Mouse (Mus musculus) spleen, adult 2 months (tissue): ENCODE measurements around the gene Zbtb20.

Source experiments
- CTCF ChIP-seq: fragments of 200-500 bp; IDR thresholded peaks from 2 replicates; pipeline ENCODE4 v1.5.1; 2011; ENCODE audit warnings: mild to moderate bottlenecking, inconsistent platforms; ENCODE audit not compliant: insufficient read depth, insufficient read length, insufficient replicate concordance; ENCODE audit errors: extremely low read depth
- POLR2A ChIP-seq: fragments of 200-500 bp; IDR thresholded peaks from 2 replicates; pipeline ENCODE4 v1.6.1; 2011; ENCODE audit warnings: low read depth, low read length, inconsistent platforms

- TF ChIP-seq POLR2A (no peak), CTCF (no peak)
These were observed 711.3 kb downstream of the Zbtb20 start for GRCm38 (mm10) chr16:43586859-43587429.
